Mouse (Mus musculus): ENCODE data around the gene Smok3b. TPM values are rescaled to one million over a fixed set of nuclear protein-coding genes. Genes with fewer than 3 reads are reported as not detected.
"Not testable (repeated sequence)": the region's sequence is repeated elsewhere in the genome, so short reads cannot be mapped to it uniquely, and the experiment has no call there.

Gene Smok3b
- polyA plus RNA-seq, 1 experiment: not detected

DNA sequence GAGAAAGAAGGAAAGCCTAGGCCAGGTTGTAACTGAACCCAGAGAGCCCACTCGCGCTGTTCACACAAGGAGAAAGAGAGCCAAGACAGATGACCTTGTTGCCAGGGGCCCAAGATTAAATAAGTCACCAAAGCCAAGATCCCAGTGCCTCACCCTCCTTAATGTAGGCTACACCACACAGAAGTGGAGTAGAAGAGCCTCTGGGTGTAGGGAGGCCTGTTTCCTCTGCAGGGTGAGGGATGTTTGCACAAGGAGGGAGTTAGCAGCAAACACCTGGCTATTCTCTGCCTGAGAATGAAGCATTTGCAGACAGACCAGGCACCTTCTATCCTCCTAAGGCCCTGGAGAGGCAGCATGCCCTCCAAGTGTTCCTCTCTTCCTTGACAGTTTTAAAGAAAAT, 4.7 kb upstream of the Smok3b start:
- Histone ChIP-seq H3K4me1 (ENCODE audit: control insufficient read depth, insufficient read depth, low read length) (no peaks in the 10 kb centered on the region), H3K27ac (ENCODE audit: insufficient read depth, low read depth, low read length) (no peak overlapping the region), H3K4me3 (ENCODE audit: insufficient read depth, low read length) (no peak overlapping the region)
- TF ChIP-seq CTCF (IDR thresholded peaks at IDR 0.05; ENCODE audit: low read depth, low read length): no peak
- TF ChIP-seq POLR2A (IDR thresholded peaks at IDR 0.05; ENCODE audit: borderline replicate concordance, low read depth, low read length): no peak

GRCm38 (mm10) chr5:138016997-138017396, 4.2 kb upstream of the Smok3b start:
- no peak overlapping the region for H3K27ac ChIP-seq (ENCODE audit: insufficient read depth, low read depth, low read length)

DNA sequence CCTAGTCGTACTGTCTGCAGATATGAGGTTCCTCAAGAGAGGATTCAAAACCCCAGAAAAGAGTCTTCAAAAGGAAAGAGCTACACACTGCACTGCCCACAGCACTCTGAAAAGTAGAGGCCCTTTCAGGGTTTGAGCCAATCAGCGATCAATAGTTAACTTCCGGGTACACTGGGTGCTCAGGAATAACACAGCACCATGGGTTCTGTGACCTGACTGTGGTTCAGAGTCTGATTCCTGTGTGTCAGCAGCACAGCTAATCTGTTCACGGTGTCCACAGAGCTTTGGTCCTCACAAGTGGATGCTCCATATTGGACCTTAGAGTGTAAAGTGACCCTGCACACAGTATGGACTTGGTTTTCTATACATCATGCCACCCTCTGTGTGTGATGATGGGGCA, 1.7 kb upstream of the Smok3b start:
- H3K4me1 ChIP-seq (ENCODE audit: control insufficient read depth, insufficient read depth, low read length); H3K27ac ChIP-seq (ENCODE audit: insufficient read depth, low read depth, low read length); H3K4me3 ChIP-seq (ENCODE audit: insufficient read depth, low read length): not testable (repeated sequence)

More at GRCm38 (mm10) chr5:138016997-138017396, 4.2 kb upstream of the Smok3b start:
- H3K4me3 ChIP-seq (ENCODE audit: insufficient read depth, low read length): no peak overlapping the region
- TF ChIP-seq CTCF (IDR thresholded peaks at IDR 0.05; ENCODE audit: low read depth, low read length) (no peak), POLR2A (IDR thresholded peaks at IDR 0.05; ENCODE audit: borderline replicate concordance, low read depth, low read length) (no peak)
- no peaks in the 10 kb centered on the region for H3K4me1 ChIP-seq (ENCODE audit: control insufficient read depth, insufficient read depth, low read length)

DNA sequence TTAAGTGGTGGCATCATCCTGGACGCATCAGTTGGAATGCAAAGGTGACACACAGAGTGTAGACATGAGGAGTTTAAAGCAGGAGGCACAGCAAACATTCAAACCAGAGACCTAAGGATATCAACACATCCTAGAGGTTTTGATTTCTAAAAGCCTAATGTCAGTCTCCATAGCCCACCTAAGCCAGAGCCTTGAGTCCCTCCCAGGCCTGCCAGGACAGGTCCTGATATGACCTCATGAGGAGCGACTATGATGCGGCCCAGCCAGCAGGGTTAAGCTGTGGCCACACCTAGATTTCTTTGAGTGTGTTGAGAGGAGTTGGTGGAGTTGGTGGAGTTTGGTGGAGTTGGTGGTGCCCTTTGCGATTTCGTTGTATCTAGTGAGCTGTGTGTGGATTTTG, 31.7 kb downstream of the Smok3b start, which contains the start of gene Smok3c:
TSS of gene Smok3c (plus strand) at position 301 of the 400 bp plus-strand sequence.
- H3K4me3 ChIP-seq (ENCODE audit: insufficient read depth, low read length); H3K27ac ChIP-seq (ENCODE audit: insufficient read depth, low read depth, low read length); H3K4me1 ChIP-seq (ENCODE audit: control insufficient read depth, insufficient read depth, low read length): not testable (repeated sequence)

DNA sequence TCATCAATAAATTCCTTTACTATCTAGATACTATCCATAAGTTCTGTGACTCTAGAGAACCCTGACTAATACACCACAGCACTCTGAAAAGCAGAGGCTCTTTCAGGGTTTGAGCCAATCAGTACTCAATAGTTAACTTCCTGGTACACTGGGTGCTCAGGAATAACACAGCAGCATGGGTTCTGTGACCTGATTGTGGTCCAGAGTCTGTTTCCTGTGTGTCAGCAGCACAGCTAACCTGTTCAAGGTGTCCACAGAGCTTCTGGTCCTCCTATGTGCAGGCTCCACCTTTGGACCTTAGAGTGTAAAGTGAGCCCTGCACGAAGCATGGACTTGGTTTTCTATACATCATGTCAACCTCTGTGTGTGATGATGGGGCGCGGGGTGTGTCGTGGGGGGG, 52.6 kb downstream of the Smok3b start:
- H3K4me3 ChIP-seq (ENCODE audit: insufficient read depth, low read length): no peak overlapping the region
- TF ChIP-seq POLR2A (IDR thresholded peaks at IDR 0.05; ENCODE audit: borderline replicate concordance, low read depth, low read length) (no peak), CTCF (IDR thresholded peaks at IDR 0.05; ENCODE audit: low read depth, low read length) (no peak)
- no peak overlapping the region for H3K27ac ChIP-seq (ENCODE audit: insufficient read depth, low read depth, low read length)
- H3K4me1 ChIP-seq (ENCODE audit: control insufficient read depth, insufficient read depth, low read length): no peaks in the 10 kb centered on the region

DNA sequence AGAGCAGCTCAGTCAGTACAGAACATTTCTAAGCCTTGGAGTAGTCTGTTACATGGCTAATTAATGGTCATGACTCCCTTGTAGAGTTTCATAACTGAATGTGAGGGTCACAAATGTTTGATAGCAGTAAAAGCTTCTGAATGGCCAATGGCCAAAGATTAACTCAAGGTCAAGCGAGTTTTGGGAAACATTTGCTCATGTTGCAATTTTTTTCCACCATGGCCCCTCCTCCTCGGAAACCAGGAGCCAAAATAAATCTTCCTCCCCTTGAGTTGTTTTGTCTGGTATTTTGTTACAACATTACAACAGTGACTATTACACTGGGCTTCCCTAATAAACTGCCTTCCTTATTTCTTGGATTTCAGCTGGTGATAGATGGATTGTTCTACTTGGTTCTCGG, 54.5 kb downstream of the Smok3b start:
- Histone ChIP-seq H3K4me3 (ENCODE audit: insufficient read depth, low read length) (no peak overlapping the region), H3K27ac (ENCODE audit: insufficient read depth, low read depth, low read length) (no peak overlapping the region), H3K4me1 (ENCODE audit: control insufficient read depth, insufficient read depth, low read length) (no peaks in the 10 kb centered on the region)
- no peak for TF ChIP-seq CTCF (IDR thresholded peaks at IDR 0.05; ENCODE audit: low read depth, low read length)
- TF ChIP-seq POLR2A (IDR thresholded peaks at IDR 0.05; ENCODE audit: borderline replicate concordance, low read depth, low read length): no peak

GRCm38 (mm10) chr5:138076148-138076547, 54.9 kb downstream of the Smok3b start:
- TF ChIP-seq CTCF (IDR thresholded peaks at IDR 0.05; ENCODE audit: low read depth, low read length) (no peak), POLR2A (IDR thresholded peaks at IDR 0.05; ENCODE audit: borderline replicate concordance, low read depth, low read length) (no peak)
- H3K4me1 ChIP-seq (ENCODE audit: control insufficient read depth, insufficient read depth, low read length): no peaks in the 10 kb centered on the region
- no peak overlapping the region for H3K27ac ChIP-seq (ENCODE audit: insufficient read depth, low read depth, low read length)
- no peak overlapping the region for H3K4me3 ChIP-seq (ENCODE audit: insufficient read depth, low read length)

DNA sequence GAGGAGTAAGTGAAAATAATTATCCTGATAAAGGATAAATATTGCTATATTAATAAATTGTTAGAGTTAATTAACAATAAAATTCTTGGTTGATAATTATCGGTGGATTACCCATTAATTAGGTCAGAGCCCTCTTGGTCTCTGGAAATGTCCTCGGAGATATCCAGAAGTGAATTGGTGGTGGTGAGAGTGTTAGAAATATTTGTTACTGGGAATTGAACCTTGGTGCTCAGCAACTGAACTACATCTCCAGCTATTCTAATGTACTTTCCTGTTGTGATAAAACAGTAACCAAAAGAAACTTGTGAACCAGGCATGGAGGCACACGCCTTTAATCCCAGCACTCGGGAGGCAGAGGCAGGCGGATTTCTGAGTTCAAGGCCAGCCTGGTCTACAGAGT, 59.2 kb downstream of the Smok3b start:
- H3K4me3 ChIP-seq (ENCODE audit: insufficient read depth, low read length): no peak overlapping the region
- H3K27ac ChIP-seq (ENCODE audit: insufficient read depth, low read depth, low read length): no peak overlapping the region
- H3K4me1 ChIP-seq (ENCODE audit: control insufficient read depth, insufficient read depth, low read length): no peaks in the 10 kb centered on the region
- no peak for TF ChIP-seq CTCF (IDR thresholded peaks at IDR 0.05; ENCODE audit: low read depth, low read length)
- no peak for TF ChIP-seq POLR2A (IDR thresholded peaks at IDR 0.05; ENCODE audit: borderline replicate concordance, low read depth, low read length)

GRCm38 (mm10) chr5:138081446-138081845, 60.2 kb downstream of the Smok3b start:
- TF ChIP-seq POLR2A (IDR thresholded peaks at IDR 0.05; ENCODE audit: borderline replicate concordance, low read depth, low read length) (no peak), CTCF (IDR thresholded peaks at IDR 0.05; ENCODE audit: low read depth, low read length) (no peak)
- Histone ChIP-seq H3K27ac (ENCODE audit: insufficient read depth, low read depth, low read length) (no peak overlapping the region), H3K4me3 (ENCODE audit: insufficient read depth, low read length) (no peak overlapping the region), H3K4me1 (ENCODE audit: control insufficient read depth, insufficient read depth, low read length) (no peaks in the 10 kb centered on the region)

DNA sequence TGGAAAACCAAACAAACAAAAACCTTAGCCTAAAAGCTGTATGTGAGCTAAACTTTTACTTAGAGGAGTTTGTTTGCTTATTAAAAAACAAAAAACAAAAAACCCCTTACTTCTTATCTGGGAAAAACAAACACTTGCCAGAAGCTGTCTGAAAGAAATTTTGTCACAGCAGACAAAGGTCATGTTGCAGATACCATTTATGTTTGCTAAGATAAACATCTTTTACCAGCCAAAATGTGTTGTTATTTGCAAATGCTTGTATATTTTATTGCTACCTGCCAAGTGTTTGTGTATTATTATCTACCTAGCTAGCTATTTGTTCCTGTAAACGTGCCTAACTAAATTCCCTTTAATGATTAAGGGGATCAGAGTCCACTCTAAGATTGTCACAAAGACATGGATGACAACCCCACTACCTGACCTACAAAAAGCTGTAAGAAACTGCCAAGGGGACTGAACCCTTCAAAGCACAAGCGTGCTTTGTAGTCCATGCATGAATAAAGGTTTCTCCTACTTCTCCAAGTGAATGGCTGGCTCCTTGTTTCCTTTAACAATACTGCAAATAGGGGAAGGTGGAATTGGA, 62.2 kb downstream of the Smok3b start:
- Histone ChIP-seq H3K4me1 (ENCODE audit: control insufficient read depth, insufficient read depth, low read length) (peaks cover 5% of the 10 kb centered on the region; the same call in 1 of the 2 replicates), H3K27ac (ENCODE audit: insufficient read depth, low read depth, low read length) (no peak overlapping the region), H3K4me3 (ENCODE audit: insufficient read depth, low read length) (no peak overlapping the region)
- TF ChIP-seq CTCF (IDR thresholded peaks at IDR 0.05; ENCODE audit: low read depth, low read length) (no peak), POLR2A (IDR thresholded peaks at IDR 0.05; ENCODE audit: borderline replicate concordance, low read depth, low read length) (no peak)

- Histone ChIP-seq H3K4me3 (ENCODE audit: insufficient read depth, low read length) (no peak overlapping the region), H3K4me1 (ENCODE audit: control insufficient read depth, insufficient read depth, low read length) (peaks cover 5% of the 10 kb centered on the region; the same call in 1 of the 2 replicates), H3K27ac (ENCODE audit: insufficient read depth, low read depth, low read length) (no peak overlapping the region)
- TF ChIP-seq POLR2A (IDR thresholded peaks at IDR 0.05; ENCODE audit: borderline replicate concordance, low read depth, low read length) (no peak), CTCF (IDR thresholded peaks at IDR 0.05; ENCODE audit: low read depth, low read length) (no peak)
Measured at GRCm38 (mm10) chr5:138083936-138084335, 62.7 kb downstream of the Smok3b start.

Data from bone marrow macrophage, adult 2 months (primary cell).